Mouse (Mus musculus) hindbrain, embryonic 15.5 days (tissue): Measurements from ENCODE around the gene Pdzd9. TPM values are rescaled to one million over a fixed set of nuclear protein-coding genes. Genes with fewer than 3 reads are reported as not detected.
A peak's percentile ranks its signal among the peaks of the same experiment; 100 is the strongest.

Experiments used
- ATAC-seq: fragments of 200-750 bp; cut with Nextera tagmentation; 2 replicates; pipeline ENCODE4 v1.8.0; 2017; ENCODE audit warnings: low read depth, moderate number of reproducible peaks, moderate TSS enrichment; ENCODE audit not compliant: low FRiP score
- H3K27ac ChIP-seq: fragments of 300-500 bp; sonication (generic); replicated peaks from 2 replicates; pipeline ENCODE4 v1.5.1; 2015; ENCODE audit warnings: mild to moderate bottlenecking, inconsistent platforms
- H3K27me3 ChIP-seq: fragments of 300-500 bp; sonication (generic); 2 replicates; pipeline ENCODE4 v1.6.1; 2015; ENCODE audit warnings: control low read depth, inconsistent platforms
- H3K36me3 ChIP-seq: fragments of 300-500 bp; sonication (generic); 2 replicates; pipeline ENCODE4 v1.6.1; 2015; ENCODE audit warnings: control low read depth, inconsistent platforms
- H3K4me1 ChIP-seq: fragments of 300-500 bp; sonication (generic); replicated peaks from 2 replicates; pipeline ENCODE4 v1.6.1; 2015; ENCODE audit warnings: control low read depth, inconsistent platforms
- H3K4me2 ChIP-seq: fragments of 300-500 bp; sonication (generic); 2 replicates; pipeline ENCODE4 v1.6.1; 2015; ENCODE audit warnings: moderate library complexity, mild to moderate bottlenecking, inconsistent platforms
- H3K4me3 ChIP-seq: fragments of 300-500 bp; sonication (generic); 2 replicates; pipeline ENCODE4 v1.5.1; 2015; ENCODE audit warnings: mild to moderate bottlenecking, inconsistent platforms
- H3K9ac ChIP-seq: fragments of 300-500 bp; sonication (generic); 2 replicates; pipeline ENCODE4 v1.6.1; 2015; ENCODE audit warnings: inconsistent platforms
- H3K9me3 ChIP-seq: fragments of 300-500 bp; sonication (generic); 2 replicates; pipeline ENCODE4 v1.6.1; 2016; ENCODE audit warnings: control low read depth, inconsistent platforms
- WGBS: fragments of 180-500 bp; shearing (Covaris S2); methylation state at CpG from one replicate; pipeline ENCODE4 v1.1.7; 2015; 5-methylcytosine and 5-hydroxymethylcytosine counted together
- polyA plus RNA-seq: library from polyadenylated mRNA; unstranded; fragments of >200 nt; fragmentation: Nextera tagmentation; extraction: Ambion mirVana; gene quantifications from 2 replicates; pipeline ENCODE4 v1.2.1, GENCODE M21; 2015

Gene Pdzd9
- polyA plus RNA-seq, 1 experiment from 2014 or later = 0.36 TPM

DNA sequence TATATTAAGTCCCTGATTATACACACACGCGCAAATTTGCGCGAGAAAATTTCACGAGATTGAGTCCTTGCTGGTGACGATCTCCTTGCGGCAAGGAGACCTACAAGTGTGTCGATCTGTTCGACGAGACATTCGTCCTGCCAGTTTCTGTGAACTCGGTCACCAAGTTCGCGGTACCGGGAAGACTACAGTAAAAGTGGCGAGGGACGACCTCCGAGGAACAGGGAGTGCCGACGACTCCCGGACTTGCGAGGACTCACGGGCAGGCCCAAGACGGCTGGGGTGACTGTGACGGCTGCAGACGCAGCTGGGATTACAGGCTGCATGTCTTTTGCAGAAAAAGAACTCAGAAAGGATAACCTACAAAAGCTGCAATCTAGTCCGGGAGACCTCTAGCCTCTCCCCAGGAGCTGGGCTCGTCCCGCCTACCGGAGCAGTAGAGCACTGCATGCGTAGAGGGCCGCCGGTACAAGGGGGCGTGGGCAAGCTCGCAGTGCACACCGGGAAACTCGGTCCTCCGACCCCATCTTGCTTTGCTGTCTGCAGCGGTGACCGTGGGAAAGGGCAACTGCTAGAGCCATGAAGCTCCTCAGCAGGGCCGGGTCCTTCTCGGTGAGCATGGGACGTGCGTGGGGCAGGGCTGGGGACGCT is 35.3 kb downstream of the Pdzd9 start, which contains the start of gene Uqcrc2:
Uqcrc2 (plus strand) TSS at position 466 of the 651 bp plus-strand sequence.
- Histone ChIP-seq H3K27ac (peak within 1 kb of the TSS; percentile 93), H3K4me3 (peak within 1 kb of the TSS; percentile 94), H3K27me3 (no peaks in the 10 kb centered on the region), H3K4me1 (peaks cover 28% of the 10 kb centered on the region), H3K9ac (peak within 1 kb of the TSS; percentile 98), H3K4me2 (peak within 1 kb of the TSS; percentile 94), H3K36me3 (peaks cover 13% of the 10 kb centered on the region; the same call in 1 of the 2 replicates), H3K9me3 (no peaks in the 10 kb centered on the region)
- under 1% methylated on average over 45 of the region's 45 CpGs for WGBS
- peak; percentile 99 for ATAC-seq

DNA sequence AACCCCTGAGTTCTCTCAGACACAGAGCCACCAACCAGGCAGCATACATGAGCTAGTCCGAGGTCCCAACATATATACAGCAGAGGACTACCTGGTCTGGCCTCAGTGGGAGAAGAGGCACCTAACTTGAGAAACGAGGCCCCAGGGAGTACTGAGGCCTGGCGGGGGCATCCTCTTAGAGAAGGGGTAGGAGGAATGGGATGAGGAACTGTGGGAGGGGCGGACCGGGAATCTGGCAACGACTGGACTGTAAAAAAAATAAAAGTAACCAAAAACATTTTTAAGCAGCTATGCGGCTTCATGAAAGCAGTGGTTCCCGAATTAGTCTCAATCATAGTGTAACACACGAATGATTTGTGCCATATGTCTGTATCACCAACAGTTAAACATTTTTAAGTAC is 35.8 kb downstream of the Pdzd9 start:
- peak overlapping the region; percentile 93 for H3K27ac ChIP-seq
- no peaks in the 10 kb centered on the region for H3K9me3 ChIP-seq
- no peaks in the 10 kb centered on the region for H3K27me3 ChIP-seq
- peak overlapping the region; percentile 94 for H3K4me3 ChIP-seq
- peak; percentile 13; the same call in 1 of the 2 replicates for ATAC-seq
- peaks cover 8% of the 10 kb centered on the region; the same call in 1 of the 2 replicates for H3K36me3 ChIP-seq
- H3K4me1 ChIP-seq = peaks cover 28% of the 10 kb centered on the region
- H3K9ac ChIP-seq = peak overlapping the region; percentile 98
- WGBS = 11% methylated on average over 9 of the region's 9 CpGs
- peak overlapping the region; percentile 94 for H3K4me2 ChIP-seq

DNA sequence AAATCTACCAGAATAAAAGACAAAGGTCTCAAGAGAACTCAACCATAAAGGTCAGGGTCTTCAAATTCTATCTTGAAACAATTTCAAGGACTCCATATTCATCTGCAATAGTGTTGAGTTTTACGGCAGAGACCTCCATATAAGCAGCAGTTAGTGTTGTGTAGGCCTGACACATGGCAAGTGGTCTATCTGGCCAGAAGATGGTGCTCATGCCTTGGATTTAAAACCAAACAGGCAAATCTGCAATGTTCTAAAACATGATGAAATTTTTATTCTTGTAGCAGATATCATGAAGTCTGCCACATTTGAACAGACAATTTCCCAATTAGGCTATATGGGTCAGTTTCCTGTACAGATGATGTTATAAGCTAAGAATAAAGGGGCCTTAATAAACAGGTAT is 37.6 kb downstream of the Pdzd9 start:
- peaks cover 27% of the 10 kb centered on the region for H3K4me1 ChIP-seq
- H3K4me3 ChIP-seq = no peak overlapping the region
- H3K9me3 ChIP-seq = no peaks in the 10 kb centered on the region
- WGBS = 74% methylated on average over 1 of the region's 1 CpGs
- H3K4me2 ChIP-seq = no peak overlapping the region
- no peak overlapping the region for H3K9ac ChIP-seq
- ATAC-seq = no peak
- H3K36me3 ChIP-seq = no peaks in the 10 kb centered on the region
- no peak overlapping the region for H3K27ac ChIP-seq
- no peaks in the 10 kb centered on the region for H3K27me3 ChIP-seq

DNA sequence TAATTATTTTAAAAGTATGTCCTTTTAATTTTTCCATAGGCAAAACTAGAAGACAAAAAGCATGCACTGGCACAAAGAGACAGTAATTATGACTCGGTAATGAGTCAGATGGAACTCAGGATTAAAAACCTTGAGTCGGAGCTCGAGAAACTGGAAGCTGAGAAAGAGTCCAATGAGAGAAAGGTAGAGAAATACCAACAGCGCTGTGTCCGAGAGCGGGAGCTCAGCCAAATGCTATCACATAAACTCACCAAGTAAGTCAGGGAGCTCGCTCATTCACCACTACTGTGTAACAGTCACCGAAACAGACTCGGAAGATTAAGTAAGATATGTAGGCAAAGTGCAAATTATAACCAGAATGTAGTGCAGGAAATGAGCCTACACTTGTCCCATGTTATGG is 49.3 kb downstream of the Pdzd9 start:
- Histone ChIP-seq H3K36me3 (no peaks in the 10 kb centered on the region), H3K9ac (no peak overlapping the region), H3K27ac (no peak overlapping the region), H3K27me3 (no peaks in the 10 kb centered on the region), H3K4me2 (no peak overlapping the region), H3K4me3 (no peak overlapping the region), H3K4me1 (no peaks in the 10 kb centered on the region), H3K9me3 (no peaks in the 10 kb centered on the region)
- WGBS = 94% methylated on average over 9 of the region's 9 CpGs
- no peak for ATAC-seq

DNA sequence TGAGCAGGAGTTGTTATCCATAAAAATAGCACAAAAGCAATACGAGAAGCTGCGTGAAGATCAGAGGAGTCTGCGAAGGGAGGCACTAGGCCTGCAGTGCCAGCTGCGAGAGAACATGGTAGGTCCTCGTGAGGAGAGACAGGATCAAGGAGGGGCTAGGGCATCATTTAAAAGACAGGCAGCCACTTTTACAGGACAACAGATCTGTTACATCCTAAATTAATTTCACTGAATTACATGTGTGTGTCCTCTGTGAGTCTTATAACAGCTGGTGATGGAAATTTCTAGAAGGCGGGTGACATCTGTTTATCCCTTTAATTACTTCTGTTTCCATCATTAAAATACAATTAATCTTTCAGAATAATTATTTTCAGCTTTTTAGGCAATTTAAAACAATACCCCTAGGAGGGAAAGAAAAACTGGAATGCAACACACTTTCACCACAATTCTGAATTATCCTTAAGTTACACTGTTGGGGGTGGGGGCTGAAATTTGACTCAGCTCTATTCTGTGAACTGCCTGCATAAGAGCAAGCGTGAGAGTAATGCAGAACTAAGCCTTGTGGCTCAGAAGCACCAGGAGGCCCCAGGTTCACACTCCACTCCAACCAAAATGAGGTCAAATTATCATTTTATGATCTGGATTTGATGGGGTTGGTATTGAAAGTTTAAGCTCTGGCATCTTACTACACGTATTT is 49.9 kb downstream of the Pdzd9 start:
- Histone ChIP-seq H3K9me3 (no peaks in the 10 kb centered on the region), H3K4me3 (no peak overlapping the region), H3K36me3 (no peaks in the 10 kb centered on the region), H3K4me2 (no peak overlapping the region), H3K4me1 (no peaks in the 10 kb centered on the region), H3K9ac (no peak overlapping the region), H3K27me3 (no peaks in the 10 kb centered on the region), H3K27ac (no peak overlapping the region)
- 63% methylated on average over 8 of the region's 8 CpGs for WGBS
- ATAC-seq = no peak

Other genes starting within 250 kb of the Pdzd9 start
- gene Uqcrc2, start 35.2 kb downstream of the Pdzd9 start, polyA plus RNA-seq = 222 and 223 TPM in 2 replicates
- 12.0 and 12.7 TPM in 2 replicates for gene Mosmo, start 7.3 kb upstream of the Pdzd9 start, polyA plus RNA-seq
- 1.8 and 2.2 TPM in 2 replicates for gene Vwa3a, start 69.0 kb upstream of the Pdzd9 start, polyA plus RNA-seq
- gene Gm5737, start 142.0 kb upstream of the Pdzd9 start, polyA plus RNA-seq = 0.12 TPM in 1 of 2 replicates, not detected in the other
- 32.5 and 34.3 TPM in 2 replicates for gene Eef2k, start 172.5 kb upstream of the Pdzd9 start, polyA plus RNA-seq
- gene Polr3e, start 247.4 kb upstream of the Pdzd9 start, polyA plus RNA-seq = 25.0 and 25.6 TPM in 2 replicates